Mouse (Mus musculus): ENCODE data around the gene Mobp. TPM values are rescaled to one million over a fixed set of nuclear protein-coding genes. Genes with fewer than 3 reads are reported as not detected.

Gene Mobp
- total RNA-seq, 2 experiments from 2014 or later: not detected

DNA sequence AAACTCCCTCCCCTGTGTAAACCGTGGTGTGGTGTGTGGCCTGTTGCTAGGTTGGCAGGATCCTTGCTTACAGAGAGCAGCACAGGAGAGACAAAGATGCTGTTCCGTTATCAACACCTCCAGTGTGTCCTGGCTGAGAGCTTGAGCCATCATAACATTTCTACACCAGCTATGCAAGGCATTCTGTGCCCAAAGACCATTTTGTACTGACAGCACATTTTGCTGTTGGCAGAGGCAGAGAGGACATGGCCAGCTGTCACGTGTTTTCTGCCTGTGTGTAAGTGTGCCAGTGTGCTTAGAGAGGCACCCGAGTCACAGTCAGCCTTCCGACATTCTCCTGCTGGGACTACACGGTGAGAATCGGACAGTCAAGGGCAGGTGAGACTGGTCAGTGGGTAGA is 52.2 kb downstream of the Mobp start:
- DNase-seq: no peak
- Histone ChIP-seq H3K4me3 (no peak overlapping the region), H3K27ac (no peak overlapping the region)
- intact Hi-C loops (cut with DNase I): no loop called here
- no peak for TF ChIP-seq CTCF (IDR thresholded peaks at IDR 0.05)

DNA sequence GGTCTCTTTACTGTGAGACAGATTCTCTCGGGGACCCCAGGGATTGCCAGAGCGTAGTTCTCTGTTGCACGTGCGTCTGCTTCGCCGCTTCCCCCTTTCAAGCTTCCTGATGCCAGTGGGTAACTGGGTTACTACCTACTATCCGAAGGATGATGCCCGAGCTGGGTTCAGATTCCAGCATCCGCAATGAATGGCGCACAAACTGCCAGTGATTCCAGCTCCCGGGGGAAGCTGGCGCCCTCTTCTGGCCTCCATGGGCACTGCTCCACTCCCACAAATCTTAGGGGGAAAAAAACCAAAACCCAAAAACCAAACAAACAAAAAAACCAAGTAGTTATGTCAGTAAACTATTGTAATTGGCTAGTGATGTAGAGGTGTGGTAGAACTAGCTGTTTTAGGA is 53.2 kb downstream of the Mobp start:
- no peak for DNase-seq
- Histone ChIP-seq H3K27ac (no peak overlapping the region), H3K4me3 (no peak overlapping the region)
- peak; percentile 72 for TF ChIP-seq CTCF (IDR thresholded peaks at IDR 0.05)
- intact Hi-C loops (cut with DNase I): no loop called here

DNA sequence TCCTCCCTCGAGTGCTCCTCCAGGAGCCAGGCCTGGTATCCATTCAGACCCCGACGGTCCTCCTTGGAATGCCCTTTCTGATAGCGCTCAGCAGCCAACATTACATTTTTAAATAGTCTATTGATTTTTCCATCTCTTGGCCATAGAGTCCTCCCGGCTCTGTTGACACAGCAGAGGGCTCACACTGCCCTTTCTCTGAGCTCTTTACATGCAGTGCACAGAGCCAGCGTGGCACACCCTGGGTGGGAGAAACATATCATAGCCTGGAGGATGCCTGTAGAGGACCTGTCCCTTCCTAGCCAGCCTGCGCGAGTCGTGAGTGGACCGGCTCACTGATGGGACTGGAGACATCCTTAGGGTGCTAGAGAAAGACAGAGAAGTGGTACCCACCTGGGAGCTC is 54.4 kb downstream of the Mobp start:
- H3K27ac ChIP-seq: no peak overlapping the region
- intact Hi-C loops (cut with DNase I): no loop called here
- H3K4me3 ChIP-seq: no peak overlapping the region
- no peak for TF ChIP-seq CTCF (IDR thresholded peaks at IDR 0.05)
- DNase-seq: no peak

- intact Hi-C loops (cut with DNase I): no loop called here
These were observed 57.4 kb downstream of the Mobp start for GRCm38 (mm10) chr9:120206897-120207296.

DNA sequence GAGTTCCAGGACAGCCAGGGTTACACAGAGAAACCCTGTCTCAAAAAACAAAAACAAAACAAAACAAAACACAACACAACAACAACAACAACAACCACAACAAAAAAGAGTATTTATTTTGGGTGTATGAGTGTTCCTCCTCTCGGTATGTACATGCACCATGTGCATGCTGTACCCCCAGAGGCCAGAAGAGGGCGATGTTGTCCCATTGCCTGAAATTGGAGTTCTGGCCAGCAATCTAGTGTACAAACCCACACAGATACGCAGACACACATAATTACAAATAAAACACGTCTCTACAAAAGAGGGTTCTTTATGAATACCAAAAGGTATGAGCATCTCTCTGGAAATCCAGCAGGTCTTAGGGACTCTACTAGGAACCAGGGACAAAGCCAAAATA is 60.6 kb downstream of the Mobp start:
- intact Hi-C loops (cut with DNase I): no loop called here
- Histone ChIP-seq H3K4me3 (no peak overlapping the region), H3K27ac (no peak overlapping the region)
- peak; percentile 54 for TF ChIP-seq CTCF (IDR thresholded peaks at IDR 0.05)
- DNase-seq: no peak

More at GRCm38 (mm10) chr9:120206897-120207296, 57.4 kb downstream of the Mobp start:
- Histone ChIP-seq H3K4me3 (no peak overlapping the region), H3K27ac (no peak overlapping the region)
- no peak for DNase-seq
- no peak for TF ChIP-seq CTCF (IDR thresholded peaks at IDR 0.05)

- H3K4me3 ChIP-seq: no peak overlapping the region
- no peak for TF ChIP-seq CTCF (IDR thresholded peaks at IDR 0.05)
- H3K27ac ChIP-seq: no peak overlapping the region
- DNase-seq: no peak
- intact Hi-C loops (cut with DNase I): no loop called here
These were observed 61.4 kb downstream of the Mobp start for GRCm38 (mm10) chr9:120210865-120211264.

DNA sequence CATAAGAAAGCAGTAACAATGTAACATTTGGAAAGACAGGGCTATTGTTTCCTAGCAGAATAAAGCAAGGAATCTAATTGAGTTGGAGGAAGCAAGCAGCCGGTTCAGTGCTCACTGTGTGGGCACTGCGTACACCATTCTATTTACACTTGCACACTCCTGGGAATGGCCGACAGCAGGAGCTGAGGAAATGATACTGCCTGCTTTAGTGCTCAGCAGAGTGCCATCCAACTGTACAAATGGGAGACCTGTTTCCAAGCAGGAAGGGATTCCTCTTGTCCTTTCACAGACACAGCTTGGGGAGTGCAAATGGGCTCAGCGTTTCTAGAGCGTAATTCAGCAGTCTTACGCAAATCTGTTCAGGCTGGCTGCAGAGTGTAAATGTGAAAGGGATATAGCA is 63.4 kb downstream of the Mobp start:
- Histone ChIP-seq H3K4me3 (no peak overlapping the region), H3K27ac (no peak overlapping the region)
- intact Hi-C loops (cut with DNase I): no loop called here
- TF ChIP-seq CTCF (IDR thresholded peaks at IDR 0.05): no peak
- no peak for DNase-seq

DNA sequence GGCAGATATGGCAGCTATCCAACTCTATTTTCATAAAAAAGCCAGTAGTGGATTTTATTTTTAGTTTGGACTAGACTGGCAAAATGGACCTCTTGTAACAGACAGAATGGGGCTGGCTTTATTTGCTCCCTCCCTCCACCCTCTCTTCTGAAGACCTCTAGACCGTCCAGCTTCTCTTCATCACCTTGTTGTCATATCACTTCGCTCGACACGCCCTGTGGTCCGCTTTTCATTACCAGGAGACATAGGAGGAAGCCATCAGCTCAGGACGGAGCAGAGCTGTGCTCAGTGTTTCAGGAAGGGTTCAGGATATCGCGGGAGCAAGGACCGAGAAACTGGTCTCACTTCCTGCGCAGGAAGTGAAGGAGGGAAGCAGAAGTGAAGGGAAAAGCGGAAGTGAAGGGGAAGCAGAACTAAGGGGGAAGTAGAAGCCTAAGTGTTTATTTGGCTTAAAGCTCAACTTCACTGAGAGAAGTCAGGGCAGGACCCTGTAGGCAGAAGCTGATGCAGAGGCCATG is 65.5 kb downstream of the Mobp start:
- Histone ChIP-seq H3K27ac (no peak overlapping the region), H3K4me3 (no peak overlapping the region)
- TF ChIP-seq CTCF (IDR thresholded peaks at IDR 0.05): no peak
- intact Hi-C loops (cut with DNase I): no loop called here
- no peak for DNase-seq

DNA sequence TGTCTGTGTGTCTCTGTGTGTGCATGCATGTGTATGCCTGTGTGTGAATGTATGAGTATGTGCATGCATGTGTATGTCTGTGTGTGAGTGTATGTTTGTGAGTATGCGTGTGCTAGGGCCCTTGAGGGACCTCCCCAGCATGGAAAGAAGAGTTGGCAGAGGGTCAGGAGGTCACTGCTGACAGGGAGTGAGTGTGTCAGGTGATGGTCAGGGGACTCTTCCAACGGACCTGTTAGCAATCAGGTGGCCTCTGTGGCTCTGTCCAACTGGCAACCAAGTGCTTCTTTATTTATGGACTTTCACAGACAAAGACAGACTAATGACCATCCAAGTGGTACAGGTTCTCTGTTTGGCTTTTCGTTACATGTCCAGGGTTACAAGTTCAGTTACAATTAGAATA is 69.9 kb downstream of the Mobp start:
- Histone ChIP-seq H3K27ac (no peak overlapping the region), H3K4me3 (no peak overlapping the region)
- intact Hi-C loops (cut with DNase I): no loop called here
- no peak for DNase-seq
- TF ChIP-seq CTCF (IDR thresholded peaks at IDR 0.05): no peak

Other genes with a start within 250 kb of the Mobp start
- gene Gorasp1, start 212.1 kb upstream of the Mobp start, total RNA-seq (2021): 10 to 100 TPM; 20.5 to 21.4 TPM
- gene Ttc21a, start 212.1 kb upstream of the Mobp start, total RNA-seq (2021): not detected
- gene Csrnp1, start 165.0 kb upstream of the Mobp start, total RNA-seq (2021): 10 to 100 TPM in 1 of 2 experiments, 1 to 10 TPM in 1; 5.9 to 12.0 TPM
- 100 to 1,000 TPM in 1 of 2 experiments, 10 to 100 TPM in 1; 70.1 to 116 TPM for gene Xirp1, start 126.1 kb upstream of the Mobp start, total RNA-seq (2021)
- under 1 TPM; 0.15 to 0.20 TPM for gene Cx3cr1, start 79.8 kb upstream of the Mobp start, total RNA-seq (2021)
- not detected for gene Ccr8, start 57.6 kb upstream of the Mobp start, total RNA-seq (2021)
- 10 to 100 TPM; 10.4 to 12.1 TPM for gene Slc25a38, start 39.3 kb upstream of the Mobp start, total RNA-seq (2021)
- 100 to 1,000 TPM; 395 to 503 TPM for gene Rpsa, start 22.0 kb upstream of the Mobp start, total RNA-seq (2021)
- gene Myrip, start 151.8 kb downstream of the Mobp start, total RNA-seq (2021): 1 to 10 TPM in 1 of 2 experiments, under 1 TPM in 1; 0.98 to 1.2 TPM